Mouse (Mus musculus) hindbrain, embryonic 14.5 days (tissue): ENCODE data around the gene Vill. TPM values are rescaled to one million over a fixed set of nuclear protein-coding genes. Genes with fewer than 3 reads are reported as not detected.

Experiments used
- ATAC-seq: fragments of 200-750 bp; cut with Nextera tagmentation; 2 replicates; pipeline ENCODE4 v1.8.0; 2017; ENCODE audit warnings: moderate number of reproducible peaks, mild to moderate bottlenecking, moderate TSS enrichment, moderate library complexity; ENCODE audit not compliant: low FRiP score
- DNase-seq: peaks from one replicate; pipeline ENCODE4 v3.0.0-alpha.2; 2015; ENCODE audit warnings: low spot score
- H3K27ac ChIP-seq: fragments of 300-500 bp; sonication (generic); 2 replicates; pipeline ENCODE4 v1.5.1; 2014; ENCODE audit warnings: mild to moderate bottlenecking, moderate library complexity
- H3K27me3 ChIP-seq: fragments of 300-500 bp; sonication (generic); 2 replicates; pipeline ENCODE4 v1.6.1; 2014; ENCODE audit warnings: mild to moderate bottlenecking, low read length, mixed read lengths; ENCODE audit not compliant: control insufficient read depth, insufficient read depth
- H3K36me3 ChIP-seq: fragments of 300-500 bp; sonication (generic); replicated peaks from 2 replicates; pipeline ENCODE4 v1.6.1; 2014; ENCODE audit not compliant: control insufficient read depth, insufficient read depth
- H3K4me1 ChIP-seq: fragments of 300-500 bp; sonication (generic); replicated peaks from 2 replicates; pipeline ENCODE4 v1.6.1; 2014; ENCODE audit warnings: antibody characterized with exemption, low read length, mixed read lengths; ENCODE audit not compliant: control insufficient read depth, insufficient read depth
- H3K4me2 ChIP-seq: fragments of 300-500 bp; sonication (generic); replicated peaks from 2 replicates; pipeline ENCODE4 v1.6.1; 2014; ENCODE audit warnings: mild to moderate bottlenecking, moderate library complexity
- H3K4me3 ChIP-seq: fragments of 300-500 bp; sonication (generic); replicated peaks from 2 replicates; pipeline ENCODE4 v1.5.1; 2014; ENCODE audit warnings: mild to moderate bottlenecking, low read length
- H3K9ac ChIP-seq: fragments of 300-500 bp; sonication (generic); 2 replicates; pipeline ENCODE4 v1.6.1; 2014
- H3K9me3 ChIP-seq: fragments of 300-500 bp; sonication (generic); 2 replicates; pipeline ENCODE4 v1.6.1; 2016; ENCODE audit warnings: low read length; ENCODE audit not compliant: control insufficient read depth
- WGBS: fragments of 180-500 bp; shearing (Covaris S2); extraction: QIAGEN DNeasy Blood & Tissue Kit; methylation state at CpG from one replicate; pipeline ENCODE4 v1.1.7; 2014; 5-methylcytosine and 5-hydroxymethylcytosine counted together
- polyA plus RNA-seq: library from polyadenylated mRNA; unstranded; fragments of >200 nt; fragmentation: Nextera tagmentation; extraction: Ambion mirVana; gene quantifications from 2 replicates; pipeline ENCODE4 v1.2.1, GENCODE M21; 2014

Vill gene
- polyA plus RNA-seq, 1 experiment from 2014 or later, result 3.1 TPM

GRCm38 (mm10) chr9:119086451-119086850 lies 33.9 kb downstream of the Vill start:
- WGBS, result 23% methylated on average over 1 of the region's 1 CpGs
- no peak for DNase-seq
- no peak overlapping the region for H3K4me3 ChIP-seq
- no peak for ATAC-seq
- no peak overlapping the region for H3K4me2 ChIP-seq
- no peak overlapping the region for H3K27ac ChIP-seq
- peaks cover 19% of the 10 kb centered on the region for H3K4me1 ChIP-seq
- H3K9me3 ChIP-seq, result no peaks in the 10 kb centered on the region
- H3K27me3 ChIP-seq, result no peaks in the 10 kb centered on the region
- H3K36me3 ChIP-seq, result no peaks in the 10 kb centered on the region
- H3K9ac ChIP-seq, result no peak overlapping the region

- 90% methylated on average over 5 of the region's 5 CpGs for WGBS
- ATAC-seq (no peak), DNase-seq (no peak)
Observed at GRCm38 (mm10) chr9:119087309-119087708, 34.7 kb downstream of the Vill start.

GRCm38 (mm10) chr9:119088148-119088801 lies 35.7 kb downstream of the Vill start:
- peak overlapping the region; percentile 15; the same call in 1 of the 2 replicates for H3K4me3 ChIP-seq
- DNase-seq (peak; percentile 55), ATAC-seq (peak; percentile 42)
- H3K9me3 ChIP-seq, result no peaks in the 10 kb centered on the region
- peak overlapping the region; percentile 39 for H3K4me2 ChIP-seq
- H3K36me3 ChIP-seq, result no peaks in the 10 kb centered on the region
- peaks cover 7% of the 10 kb centered on the region; the same call in 1 of the 2 replicates for H3K27me3 ChIP-seq
- no peak overlapping the region for H3K27ac ChIP-seq
- 2% methylated on average over 24 of the region's 24 CpGs for WGBS
- H3K4me1 ChIP-seq, result peaks cover 26% of the 10 kb centered on the region
- no peak overlapping the region for H3K9ac ChIP-seq

More at GRCm38 (mm10) chr9:119087309-119087708, 34.7 kb downstream of the Vill start:
- Histone ChIP-seq H3K27ac (no peak overlapping the region), H3K4me2 (no peak overlapping the region), H3K27me3 (peaks cover 7% of the 10 kb centered on the region; the same call in 1 of the 2 replicates), H3K4me3 (no peak overlapping the region), H3K9me3 (no peaks in the 10 kb centered on the region), H3K9ac (no peak overlapping the region), H3K36me3 (no peaks in the 10 kb centered on the region), H3K4me1 (peaks cover 23% of the 10 kb centered on the region)

DNA sequence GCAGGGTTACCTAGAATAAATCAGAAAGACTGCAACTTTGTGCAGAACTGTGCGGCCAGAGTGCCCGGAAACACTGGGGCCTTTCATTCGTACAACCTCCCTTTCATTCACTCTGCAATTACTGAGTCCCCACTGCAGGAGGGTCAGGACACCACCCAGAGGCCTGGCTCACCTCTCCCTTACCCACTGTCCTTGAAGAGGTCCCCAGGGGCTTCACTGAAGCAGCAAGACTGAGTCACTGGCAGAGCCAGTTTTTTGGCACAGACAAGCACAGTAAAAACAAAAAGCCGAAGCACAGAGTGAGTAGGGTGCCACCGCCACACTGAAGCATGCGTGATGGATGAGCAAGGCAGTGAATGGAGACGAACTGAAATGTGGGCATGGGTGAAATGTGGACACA lies 36.9 kb downstream of the Vill start:
- Histone ChIP-seq H3K27me3 (peaks cover 7% of the 10 kb centered on the region; the same call in 1 of the 2 replicates), H3K36me3 (no peaks in the 10 kb centered on the region), H3K27ac (no peak overlapping the region), H3K4me3 (no peak overlapping the region), H3K4me2 (no peak overlapping the region), H3K4me1 (peaks cover 34% of the 10 kb centered on the region), H3K9me3 (no peaks in the 10 kb centered on the region), H3K9ac (no peak overlapping the region)
- DNase-seq, result no peak
- no peak for ATAC-seq
- 43% methylated on average over 7 of the region's 7 CpGs for WGBS

DNA sequence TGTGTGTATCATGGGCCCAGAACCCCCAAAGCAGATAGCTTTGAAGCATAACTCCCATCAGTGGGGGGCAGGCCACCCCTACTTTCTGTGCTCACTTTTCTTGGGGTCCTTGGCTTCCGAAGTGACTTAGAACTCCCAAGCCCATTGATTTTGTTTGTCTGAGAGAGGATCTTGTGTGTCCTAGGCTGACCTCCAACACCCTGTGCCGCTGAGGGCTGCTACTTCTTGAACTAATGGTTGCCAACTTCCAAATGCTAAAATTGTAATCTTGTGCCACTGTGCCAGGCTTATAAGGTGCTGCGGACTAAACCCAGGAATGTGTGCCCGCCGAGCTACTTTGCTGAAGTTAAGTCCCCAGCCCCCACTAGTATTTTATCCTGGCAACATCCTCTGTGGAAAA lies 37.9 kb downstream of the Vill start:
- Histone ChIP-seq H3K9me3 (no peaks in the 10 kb centered on the region), H3K9ac (no peak overlapping the region), H3K27ac (no peak overlapping the region), H3K27me3 (peaks cover 14% of the 10 kb centered on the region; the same call in 1 of the 2 replicates), H3K36me3 (no peaks in the 10 kb centered on the region), H3K4me1 (peaks cover 41% of the 10 kb centered on the region), H3K4me2 (no peak overlapping the region), H3K4me3 (no peak overlapping the region)
- WGBS, result 94% methylated on average over 5 of the region's 5 CpGs
- no peak for ATAC-seq
- DNase-seq, result no peak

- Histone ChIP-seq H3K27ac (no peak overlapping the region), H3K4me1 (peaks cover 41% of the 10 kb centered on the region), H3K4me2 (peak overlapping the region; percentile 64), H3K4me3 (peak overlapping the region; percentile 49), H3K9ac (peak overlapping the region; percentile 63), H3K27me3 (peaks cover 16% of the 10 kb centered on the region; the same call in 1 of the 2 replicates), H3K9me3 (no peaks in the 10 kb centered on the region), H3K36me3 (no peaks in the 10 kb centered on the region)
- WGBS, result 61% methylated on average over 12 of the region's 12 CpGs
- ATAC-seq, result peak; percentile 8; the same call in 1 of the 2 replicates
- DNase-seq, result no peak
Observed at GRCm38 (mm10) chr9:119091581-119092310, 39.2 kb downstream of the Vill start.

GRCm38 (mm10) chr9:119092473-119093418 lies 40.2 kb downstream of the Vill start:
- no peak for ATAC-seq
- Histone ChIP-seq H3K9me3 (no peaks in the 10 kb centered on the region), H3K36me3 (no peaks in the 10 kb centered on the region), H3K4me2 (peak overlapping the region; percentile 64), H3K4me1 (peaks cover 41% of the 10 kb centered on the region), H3K9ac (peak overlapping the region; percentile 63), H3K4me3 (peak overlapping the region; percentile 49), H3K27me3 (peaks cover 16% of the 10 kb centered on the region; the same call in 1 of the 2 replicates), H3K27ac (no peak overlapping the region)
- DNase-seq, result no peak
- WGBS, result 3% methylated on average over 45 of the region's 45 CpGs

DNA sequence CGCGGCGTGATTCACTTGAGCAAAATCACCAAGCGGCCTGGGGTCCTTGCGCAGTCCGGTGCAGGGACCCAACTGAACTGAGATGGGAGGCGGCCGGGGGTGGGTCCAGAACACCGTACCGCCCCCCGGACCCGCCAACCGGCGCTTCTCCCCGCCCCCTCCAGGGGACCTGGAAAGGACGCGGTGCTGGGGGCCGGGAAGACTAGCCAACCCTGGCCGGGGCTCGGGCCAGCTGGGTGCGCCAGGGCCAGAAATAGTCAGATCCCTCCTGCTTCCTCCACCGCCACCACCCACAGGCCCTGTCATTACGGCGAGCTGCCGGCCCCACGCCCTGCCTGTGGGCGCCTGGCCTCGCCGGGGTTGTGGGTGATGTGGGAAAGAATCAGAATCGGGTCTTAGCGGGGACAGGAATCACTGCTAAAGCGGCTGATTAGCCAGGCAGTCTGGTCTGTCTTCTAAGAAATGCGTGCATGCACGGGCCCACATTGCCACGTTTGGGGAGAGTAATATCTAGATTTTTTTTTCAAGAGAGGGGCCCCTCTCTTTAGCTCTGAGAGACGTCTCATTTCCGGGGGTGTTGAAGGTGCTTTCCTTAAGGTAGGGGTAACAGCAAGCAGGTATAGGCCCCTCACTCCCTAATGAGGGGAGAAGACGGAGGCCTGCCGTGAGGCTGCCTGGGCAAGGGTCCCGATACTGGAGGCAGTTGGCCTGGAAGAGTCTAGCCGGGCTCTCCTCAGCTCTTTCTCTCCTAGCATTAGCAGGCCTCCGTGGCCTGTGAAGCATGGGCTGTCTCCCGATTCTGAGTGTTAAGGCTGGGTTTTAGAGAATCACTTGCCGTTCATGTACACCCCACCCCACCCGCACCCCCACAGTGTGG lies 41.1 kb downstream of the Vill start, which contains the start of gene Plcd1:
TSS of gene Plcd1 (minus strand) at position 84 of the 877 bp plus-strand sequence.
- peak; percentile 64 for DNase-seq
- Histone ChIP-seq H3K4me2 (peak within 1 kb of the TSS; percentile 64), H3K4me3 (peak within 1 kb of the TSS; percentile 49), H3K9ac (peak within 1 kb of the TSS; percentile 63), H3K36me3 (no peaks in the 10 kb centered on the region), H3K27me3 (peaks cover 16% of the 10 kb centered on the region; the same call in 1 of the 2 replicates), H3K4me1 (peaks cover 31% of the 10 kb centered on the region), H3K9me3 (no peaks in the 10 kb centered on the region), H3K27ac (peak within 1 kb of the TSS; percentile 61; the same call in 1 of the 2 replicates)
- 12% methylated on average over 44 of the region's 45 CpGs for WGBS
- peak; percentile 85 for ATAC-seq
